Mouse (Mus musculus): ENCODE results near the gene Trip4. TPM values are rescaled to one million over a fixed set of nuclear protein-coding genes. Genes with fewer than 3 reads are reported as not detected.
A peak's percentile ranks its signal among the peaks of the same experiment; 100 is the strongest.

Trip4 gene
- total RNA-seq, 2 experiments from 2014 or later: 36.9 to 42.2 TPM

- DNase-seq (ENCODE audit: low spot score in 2 of 2): no peak
Observed at GRCm38 (mm10) chr9:65834628-65835354, 73.8 kb downstream of the Trip4 start.

GRCm38 (mm10) chr9:65833640-65834039 lies 75.0 kb downstream of the Trip4 start:
- DNase-seq (ENCODE audit: low spot score in 2 of 2): no peak

- no peak for DNase-seq (ENCODE audit: low spot score in 2 of 2)
Observed at GRCm38 (mm10) chr9:65833230-65833629, 75.4 kb downstream of the Trip4 start.

GRCm38 (mm10) chr9:65832041-65832440 lies 76.6 kb downstream of the Trip4 start:
- no peak for DNase-seq (ENCODE audit: low spot score in 2 of 2)

- no peak for DNase-seq (ENCODE audit: low spot score in 2 of 2)
Observed at GRCm38 (mm10) chr9:65831164-65831563, 77.4 kb downstream of the Trip4 start.

GRCm38 (mm10) chr9:65830255-65830654 lies 78.3 kb downstream of the Trip4 start:
- DNase-seq (ENCODE audit: low spot score in 2 of 2): peak; percentile 7 to 56

- no peak for DNase-seq (ENCODE audit: low spot score in 2 of 2)
Observed at GRCm38 (mm10) chr9:65829410-65829809, 79.2 kb downstream of the Trip4 start.

GRCm38 (mm10) chr9:65828511-65828910 lies 80.1 kb downstream of the Trip4 start:
- DNase-seq (ENCODE audit: low spot score in 2 of 2): no peak

- DNase-seq (ENCODE audit: low spot score in 2 of 2): no peak
Observed at GRCm38 (mm10) chr9:65828016-65828403, 80.6 kb downstream of the Trip4 start.

GRCm38 (mm10) chr9:65827344-65828015 lies 81.1 kb downstream of the Trip4 start, which contains the start of gene Zfp609:
Zfp609 (minus strand) TSS chr9:65827564.
- peak; percentile 90 to 96 for DNase-seq (ENCODE audit: low spot score in 2 of 2)

- DNase-seq (ENCODE audit: low spot score in 2 of 2): peak; percentile 34 to 67
Observed at GRCm38 (mm10) chr9:65826588-65827343, 81.8 kb downstream of the Trip4 start.

- DNase-seq (ENCODE audit: low spot score in 2 of 2): no peak
Observed at GRCm38 (mm10) chr9:65826226-65826587, 82.4 kb downstream of the Trip4 start.

- DNase-seq (ENCODE audit: low spot score in 2 of 2): no peak
Observed at GRCm38 (mm10) chr9:65823716-65824462, 84.7 kb downstream of the Trip4 start.

- DNase-seq (ENCODE audit: low spot score in 2 of 2): no peak
Observed at GRCm38 (mm10) chr9:65822011-65822410, 86.6 kb downstream of the Trip4 start.

- DNase-seq (ENCODE audit: low spot score in 2 of 2): no peak
Observed at GRCm38 (mm10) chr9:65820301-65820700, 88.3 kb downstream of the Trip4 start.

GRCm38 (mm10) chr9:65818402-65818801 lies 90.2 kb downstream of the Trip4 start:
- no peak for DNase-seq (ENCODE audit: low spot score in 2 of 2)

GRCm38 (mm10) chr9:65812841-65813240 lies 95.8 kb downstream of the Trip4 start:
- no peak for DNase-seq (ENCODE audit: low spot score in 2 of 2)

GRCm38 (mm10) chr9:65811784-65812183 lies 96.8 kb downstream of the Trip4 start:
- DNase-seq (ENCODE audit: low spot score in 2 of 2): no peak

- no peak for DNase-seq (ENCODE audit: low spot score in 2 of 2)
Observed at GRCm38 (mm10) chr9:65807818-65808217, 100.8 kb downstream of the Trip4 start.

GRCm38 (mm10) chr9:65807251-65807650 lies 101.3 kb downstream of the Trip4 start:
- no peak for DNase-seq (ENCODE audit: low spot score in 2 of 2)

- no peak for DNase-seq (ENCODE audit: low spot score in 2 of 2)
Observed at GRCm38 (mm10) chr9:65799770-65800169, 108.8 kb downstream of the Trip4 start.

Measured in layer of hippocampus, adult 18-20 months (tissue).